Mouse (Mus musculus) frontal cortex, adult (tissue): Measurements from ENCODE around the gene Akr1cl.
A peak's percentile ranks its signal among the peaks of the same experiment; 100 is the strongest.

Experiments
- ATAC-seq: cut with Nextera tagmentation; 2 replicates; pipeline ENCODE4 v1.9.2; 2017; ENCODE audit warnings: mild to moderate bottlenecking, moderate library complexity, mixed read lengths; ENCODE audit not compliant: low TSS enrichment

Akr1cl gene

DNA sequence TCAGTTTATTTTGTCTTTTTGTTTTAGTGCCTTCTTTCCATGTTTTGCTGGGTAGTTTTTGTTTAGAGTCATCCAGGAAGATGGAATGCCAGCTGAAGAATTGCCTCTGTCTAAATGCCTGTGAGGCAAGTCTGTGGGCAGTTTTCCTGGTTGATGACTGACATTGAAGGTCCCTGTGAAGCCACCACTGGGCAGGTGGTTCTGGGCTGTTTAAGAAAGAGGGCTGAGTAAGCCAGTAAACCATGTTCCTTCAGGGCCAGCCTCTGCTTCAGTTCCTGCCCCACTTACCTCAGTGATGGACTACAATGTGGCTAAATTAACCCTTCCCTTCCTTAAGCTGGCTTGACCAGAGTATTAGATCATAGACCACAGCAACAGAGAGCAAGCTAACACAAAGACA is 44.4 kb downstream of the Akr1cl start:
- ATAC-seq: no peak

DNA sequence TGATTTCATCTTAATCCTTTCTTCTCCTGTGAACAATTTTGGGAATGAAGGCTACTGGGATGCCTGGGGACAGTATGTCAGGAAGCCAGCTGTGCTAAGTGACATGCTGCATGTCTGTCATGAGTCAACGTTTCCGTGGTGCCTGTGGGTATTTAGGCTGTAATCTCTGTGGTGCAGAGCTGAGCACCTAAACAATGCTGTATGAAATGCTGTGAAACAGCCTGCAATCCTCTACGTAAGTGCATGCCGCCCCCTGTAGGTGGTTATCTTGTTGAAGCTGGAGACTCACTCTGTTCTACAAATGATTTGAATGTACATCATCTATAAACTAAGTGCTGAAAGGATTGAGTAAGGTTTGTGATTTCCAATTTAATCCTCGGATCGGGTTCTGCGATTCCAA is 46.4 kb downstream of the Akr1cl start:
- ATAC-seq: peak; percentile 94

DNA sequence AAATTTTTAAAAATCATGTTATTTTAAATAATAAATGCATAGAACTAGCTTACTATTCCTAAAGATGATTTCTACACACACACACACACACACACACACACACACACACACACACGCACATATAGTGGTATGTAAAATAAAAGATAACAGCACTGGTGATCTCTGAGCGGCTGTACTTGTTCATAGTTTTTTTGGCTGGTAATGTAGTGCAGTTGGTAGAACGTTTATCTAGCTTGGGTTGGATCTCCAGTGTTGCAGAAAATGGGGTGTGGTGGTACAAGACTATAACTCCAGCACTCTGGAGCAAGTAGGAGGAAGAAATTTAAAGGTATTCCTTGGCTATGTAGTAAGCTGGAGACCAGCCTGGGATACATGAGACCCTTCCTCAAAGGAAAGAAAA is 49.3 kb downstream of the Akr1cl start:
- no peak for ATAC-seq

DNA sequence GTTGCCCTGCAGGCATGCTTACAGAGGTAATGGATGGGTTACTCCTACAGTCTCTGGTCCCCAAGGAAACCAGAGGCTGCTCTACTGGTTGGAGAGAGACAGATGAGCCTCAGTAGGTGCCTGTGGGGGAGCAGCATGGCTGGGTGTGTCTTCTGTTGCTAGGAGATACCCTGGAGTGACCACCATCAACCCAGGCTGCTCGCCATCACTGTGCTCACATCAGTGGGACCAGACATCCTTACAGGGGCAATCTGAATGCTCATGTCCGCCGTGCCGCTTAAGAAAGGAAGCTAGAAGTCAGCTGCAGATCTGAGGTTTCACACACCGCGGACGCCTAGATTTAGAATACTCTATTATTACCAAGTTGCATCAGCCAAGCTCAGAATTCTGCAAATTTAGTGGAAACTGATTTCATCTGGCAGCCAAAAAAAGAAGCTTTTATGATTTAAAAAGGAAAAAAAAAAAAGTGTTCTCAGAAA is 54.2 kb downstream of the Akr1cl start:
- ATAC-seq: peak; percentile 92

DNA sequence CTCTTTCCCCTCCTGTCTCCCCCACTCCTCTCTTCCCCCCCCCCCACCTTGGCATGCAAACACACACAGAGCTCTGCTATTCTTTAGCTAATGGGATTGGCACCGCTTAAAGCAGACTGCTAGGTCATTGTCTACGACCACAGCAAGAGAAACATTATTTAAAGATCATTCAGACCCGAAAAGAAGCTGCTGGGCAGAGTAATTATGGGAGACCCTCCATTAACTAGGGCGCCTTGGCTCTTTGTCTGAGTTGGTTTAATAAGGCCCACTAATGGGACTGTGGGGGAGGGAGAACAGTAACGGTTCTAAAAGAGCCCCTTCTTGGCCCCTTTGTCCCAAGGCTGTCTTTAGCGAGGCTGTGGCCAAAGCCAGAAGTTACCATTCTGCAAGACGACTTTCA is 57.2 kb downstream of the Akr1cl start:
- ATAC-seq: no peak

DNA sequence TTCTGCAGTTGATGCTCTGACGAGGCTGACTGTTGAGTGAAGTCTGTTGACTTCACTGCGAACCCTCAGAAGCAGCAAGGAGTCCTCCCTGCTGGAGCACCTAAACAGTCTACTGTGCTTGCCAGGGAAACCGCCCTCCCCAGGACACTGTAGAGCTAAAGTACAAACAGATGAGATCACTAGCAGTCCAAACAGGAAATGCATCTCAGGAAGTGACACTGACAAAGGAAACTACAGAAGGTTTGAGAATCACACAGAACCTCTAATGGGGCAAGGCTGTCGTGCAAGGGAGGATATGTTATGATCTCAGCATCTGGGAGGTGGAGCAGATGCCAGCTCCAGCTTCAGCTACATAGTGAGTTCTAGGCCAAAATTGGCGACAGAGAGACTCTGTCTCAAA is 61.9 kb downstream of the Akr1cl start:
- ATAC-seq: no peak
